Mouse (Mus musculus) spleen, adult 2 months (tissue): ENCODE measurements around the gene Slc45a1. TPM values are rescaled to one million over a fixed set of nuclear protein-coding genes. Genes with fewer than 3 reads are reported as not detected.

Experiments
- DNase-seq, 2 experiments: peaks; one replicate each; pipeline versions ENCODE4 v3.0.0 to v3.0.0-alpha.2; 2012 to 2021; ENCODE audit warnings: low spot score in 2 of 2, low read depth in 1 of 2
- H3K27ac ChIP-seq: fragments of 200-500 bp; 2 replicates; pipeline ENCODE4 v1.5.1; 2012; ENCODE audit warnings: low read length, inconsistent platforms; ENCODE audit not compliant: insufficient read depth
- H3K27me3 ChIP-seq: fragments of 200-500 bp; 2 replicates; pipeline ENCODE4 v1.6.1; 2012; ENCODE audit warnings: mild to moderate bottlenecking, moderate library complexity, low read length, inconsistent platforms; ENCODE audit not compliant: control insufficient read depth, insufficient read depth
- H3K36me3 ChIP-seq: fragments of 200-500 bp; 2 replicates; pipeline ENCODE4 v1.6.1; 2012; ENCODE audit warnings: mild to moderate bottlenecking, low read length, inconsistent platforms; ENCODE audit not compliant: control insufficient read depth, insufficient read depth
- H3K4me1 ChIP-seq: fragments of 200-500 bp; 2 replicates; pipeline ENCODE4 v1.6.1; 2011; ENCODE audit warnings: inconsistent platforms; ENCODE audit not compliant: control insufficient read depth, insufficient read depth, insufficient read length
- H3K4me3 ChIP-seq: fragments of 200-500 bp; 2 replicates; pipeline ENCODE4 v1.5.1; 2011; ENCODE audit warnings: mild to moderate bottlenecking, inconsistent platforms; ENCODE audit not compliant: insufficient read depth, insufficient read length; ENCODE audit errors: extremely low read depth
- CTCF ChIP-seq: fragments of 200-500 bp; IDR thresholded peaks from 2 replicates; pipeline ENCODE4 v1.5.1; 2011; ENCODE audit warnings: mild to moderate bottlenecking, inconsistent platforms; ENCODE audit not compliant: insufficient read depth, insufficient read length, insufficient replicate concordance; ENCODE audit errors: extremely low read depth
- POLR2A ChIP-seq: fragments of 200-500 bp; IDR thresholded peaks from 2 replicates; pipeline ENCODE4 v1.6.1; 2011; ENCODE audit warnings: low read depth, low read length, inconsistent platforms
- WGBS: fragments of 180-500 bp; shearing (Covaris S2); methylation state at CpG from one replicate; pipeline ENCODE4 v1.1.7; 2018; 5-methylcytosine and 5-hydroxymethylcytosine counted together
- polyA plus RNA-seq: library from polyadenylated mRNA; depleted of rRNA; stranded (reverse); fragments of >200 nt; gene quantifications from 2 replicates; pipeline ENCODE4 v1.2.3, GENCODE M21; 2012

Slc45a1 gene
- polyA plus RNA-seq, 1 experiment: not detected

DNA sequence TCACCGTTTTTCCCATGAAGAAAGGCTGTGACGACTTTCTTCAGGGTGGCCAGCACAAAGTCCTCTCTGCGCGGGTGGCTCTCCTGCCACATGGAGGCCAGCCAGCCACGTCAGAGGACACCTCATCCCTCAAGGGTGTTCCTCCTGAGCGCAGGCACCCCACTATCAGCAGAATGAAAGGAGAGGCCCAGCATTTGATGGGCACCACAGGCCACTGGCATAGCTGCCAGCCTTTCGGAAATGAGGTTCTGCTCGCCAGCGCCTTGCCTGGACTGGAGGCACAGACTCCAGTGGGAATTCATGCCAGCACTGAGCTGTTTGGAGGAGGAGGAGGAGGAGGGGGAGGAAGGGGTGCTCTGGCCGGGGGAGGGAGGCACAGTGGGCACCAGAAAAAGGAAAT, 16.4 kb downstream of the Slc45a1 start:
- Histone ChIP-seq H3K36me3 (no peaks in the 10 kb centered on the region), H3K27me3 (no peaks in the 10 kb centered on the region), H3K27ac (no peak overlapping the region), H3K4me1 (no peaks in the 10 kb centered on the region), H3K4me3 (no peak overlapping the region)
- DNase-seq: no peak
- WGBS: 85% methylated on average over 10 of the region's 10 CpGs
- TF ChIP-seq CTCF (no peak), POLR2A (no peak)

DNA sequence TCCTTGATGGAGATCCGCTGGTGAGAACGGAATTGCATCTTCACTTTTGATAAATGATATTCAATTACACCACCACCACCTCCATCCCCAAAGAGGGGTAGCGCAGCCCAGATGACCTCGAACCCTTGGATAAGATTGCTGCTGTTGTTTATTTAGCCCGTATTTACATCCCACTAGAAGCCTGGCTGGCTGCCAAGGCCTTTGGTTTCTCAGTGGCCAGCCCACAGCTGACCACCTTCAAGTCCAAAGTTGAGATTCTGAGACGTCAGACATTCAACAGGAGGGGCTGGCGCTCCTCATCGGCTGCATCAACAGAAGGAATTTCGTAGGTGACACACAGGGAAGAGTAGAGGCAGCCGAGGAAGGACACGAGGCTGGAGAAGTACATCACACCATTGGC, 22.7 kb downstream of the Slc45a1 start:
- TF ChIP-seq CTCF (no peak), POLR2A (no peak)
- H3K27ac ChIP-seq: no peak overlapping the region
- no peak for DNase-seq
- WGBS: 81% methylated on average over 11 of the region's 11 CpGs
- no peaks in the 10 kb centered on the region for H3K27me3 ChIP-seq
- H3K4me3 ChIP-seq: no peak overlapping the region
- H3K36me3 ChIP-seq: no peaks in the 10 kb centered on the region
- no peaks in the 10 kb centered on the region for H3K4me1 ChIP-seq

GRCm38 (mm10) chr4:150625951-150626732, 25.8 kb downstream of the Slc45a1 start:
- WGBS: 36% methylated on average over 6 of the region's 6 CpGs
- TF ChIP-seq POLR2A (no peak), CTCF (peak; percentile 93)
- H3K4me1 ChIP-seq: no peaks in the 10 kb centered on the region
- H3K27ac ChIP-seq: no peak overlapping the region
- peak; percentile 15 to 75 for DNase-seq
- H3K27me3 ChIP-seq: no peaks in the 10 kb centered on the region
- peaks cover 7% of the 10 kb centered on the region; the same call in 1 of the 2 replicates for H3K36me3 ChIP-seq
- H3K4me3 ChIP-seq: no peak overlapping the region

GRCm38 (mm10) chr4:150625425-150625824, 26.5 kb downstream of the Slc45a1 start:
- H3K27ac ChIP-seq: no peak overlapping the region
- DNase-seq: peak in 1 of 2 experiments; percentile 57
- 50% methylated on average over 1 of the region's 1 CpGs for WGBS
- no peaks in the 10 kb centered on the region for H3K27me3 ChIP-seq
- peaks cover 7% of the 10 kb centered on the region; the same call in 1 of the 2 replicates for H3K36me3 ChIP-seq
- no peak overlapping the region for H3K4me3 ChIP-seq
- TF ChIP-seq CTCF: peak; percentile 39; the same call in 1 of the 2 replicates
- TF ChIP-seq POLR2A: no peak
- no peaks in the 10 kb centered on the region for H3K4me1 ChIP-seq

DNA sequence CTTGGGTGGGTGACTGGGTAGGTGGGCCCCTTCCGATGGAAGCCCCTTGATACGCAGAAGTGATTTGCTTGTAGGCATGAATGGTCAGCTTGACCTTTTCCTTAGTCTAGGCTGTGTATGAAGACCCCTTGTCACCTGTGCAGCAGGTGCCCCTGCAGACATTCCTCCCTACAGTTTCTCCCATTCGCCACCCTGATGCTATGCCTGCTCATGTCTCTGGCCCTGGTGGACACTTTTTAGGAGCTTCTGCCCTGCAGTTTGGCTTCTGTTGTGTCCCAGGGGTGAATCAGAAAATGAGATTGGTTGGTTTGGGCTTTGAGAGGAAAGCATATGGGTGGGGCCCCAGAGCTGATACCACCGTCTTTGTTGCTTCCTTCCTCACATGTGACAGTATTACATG, 27.0 kb downstream of the Slc45a1 start:
- no peaks in the 10 kb centered on the region for H3K27me3 ChIP-seq
- WGBS: 68% methylated on average over 4 of the region's 4 CpGs
- DNase-seq: no peak
- H3K36me3 ChIP-seq: peaks cover 8% of the 10 kb centered on the region; the same call in 1 of the 2 replicates
- no peaks in the 10 kb centered on the region for H3K4me1 ChIP-seq
- no peak overlapping the region for H3K4me3 ChIP-seq
- TF ChIP-seq CTCF: no peak
- no peak for TF ChIP-seq POLR2A
- no peak overlapping the region for H3K27ac ChIP-seq

GRCm38 (mm10) chr4:150624214-150624823, 27.7 kb downstream of the Slc45a1 start:
- no peak for TF ChIP-seq POLR2A
- no peak for TF ChIP-seq CTCF
- Histone ChIP-seq H3K27ac (no peak overlapping the region), H3K4me1 (no peaks in the 10 kb centered on the region), H3K4me3 (no peak overlapping the region), H3K27me3 (no peaks in the 10 kb centered on the region), H3K36me3 (peaks cover 8% of the 10 kb centered on the region; the same call in 1 of the 2 replicates)
- WGBS: 85% methylated on average over 11 of the region's 11 CpGs
- DNase-seq: no peak

DNA sequence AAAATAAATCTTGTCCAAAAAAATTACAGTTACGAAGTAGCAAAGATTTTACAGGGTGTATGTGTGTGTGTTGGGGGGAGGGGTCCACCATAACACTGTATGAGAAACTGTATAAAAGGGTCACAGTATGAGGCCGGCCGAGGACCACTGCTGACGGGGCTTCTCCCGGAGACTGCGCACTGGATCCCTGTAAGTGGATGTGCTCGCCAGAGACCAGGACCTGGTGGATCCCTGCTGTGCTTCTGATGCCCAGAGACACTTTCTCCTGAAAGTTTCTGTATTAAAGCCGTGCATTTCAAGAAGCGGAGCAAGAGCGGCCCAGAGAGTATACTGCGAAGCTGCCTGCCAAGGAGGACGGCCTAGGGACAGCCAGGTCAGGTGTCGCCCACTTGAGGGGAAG, 29.3 kb downstream of the Slc45a1 start:
- Histone ChIP-seq H3K36me3 (peaks cover 19% of the 10 kb centered on the region), H3K4me1 (no peaks in the 10 kb centered on the region), H3K27ac (no peak overlapping the region), H3K27me3 (no peaks in the 10 kb centered on the region), H3K4me3 (no peak overlapping the region)
- WGBS: 94% methylated on average over 13 of the region's 13 CpGs
- DNase-seq: no peak
- no peak for TF ChIP-seq POLR2A
- TF ChIP-seq CTCF: no peak
